Mouse (Mus musculus): ENCODE measurements around the gene Cgn. TPM values are rescaled to one million over a fixed set of nuclear protein-coding genes. Genes with fewer than 3 reads are reported as not detected.

Gene Cgn
- polyA plus RNA-seq, 1 experiment: 2.3 TPM

Other genes with a start within 250 kb of the Cgn start
- 47.7 and 50.6 TPM in 2 replicates for gene Snx27, start 203.8 kb downstream of the Cgn start, polyA plus RNA-seq (2012; rRNA removed)
- gene Gm10972, start 143.4 kb downstream of the Cgn start, polyA plus RNA-seq (2012; rRNA removed): not detected in 2 replicates
- gene Tuft1, start 127.6 kb downstream of the Cgn start, polyA plus RNA-seq (2012; rRNA removed): 1.9 TPM in 2 replicates
- 0.13 TPM in 1 of 2 replicates, not detected in the other for gene Selenbp2, start 92.9 kb downstream of the Cgn start, polyA plus RNA-seq (2012; rRNA removed)
- 38.1 and 40.0 TPM in 2 replicates for gene Pogz, start 51.1 kb upstream of the Cgn start, polyA plus RNA-seq (2012; rRNA removed)
- 257 TPM in 2 replicates for gene Psmb4, start 100.5 kb upstream of the Cgn start, polyA plus RNA-seq (2012; rRNA removed)
- 17.0 and 18.7 TPM in 2 replicates for gene Selenbp1, start 146.6 kb upstream of the Cgn start, polyA plus RNA-seq (2012; rRNA removed)
- gene Rfx5, start 167.6 kb upstream of the Cgn start, polyA plus RNA-seq (2012; rRNA removed): 24.3 and 26.4 TPM in 2 replicates
- gene Pi4kb, start 188.2 kb upstream of the Cgn start, polyA plus RNA-seq (2012; rRNA removed): 56.6 and 61.4 TPM in 2 replicates
- gene Zfp687, start 229.0 kb upstream of the Cgn start, polyA plus RNA-seq (2012; rRNA removed): 15.8 and 17.5 TPM in 2 replicates

Data from cortical plate, adult 2 months (tissue).